Mouse (Mus musculus): ENCODE results near the gene Msmp. TPM values are rescaled to one million over a fixed set of nuclear protein-coding genes. Genes with fewer than 3 reads are reported as not detected.

The Msmp gene
- polyA plus RNA-seq, 1 experiment from 2014 or later: 1.5 TPM

DNA sequence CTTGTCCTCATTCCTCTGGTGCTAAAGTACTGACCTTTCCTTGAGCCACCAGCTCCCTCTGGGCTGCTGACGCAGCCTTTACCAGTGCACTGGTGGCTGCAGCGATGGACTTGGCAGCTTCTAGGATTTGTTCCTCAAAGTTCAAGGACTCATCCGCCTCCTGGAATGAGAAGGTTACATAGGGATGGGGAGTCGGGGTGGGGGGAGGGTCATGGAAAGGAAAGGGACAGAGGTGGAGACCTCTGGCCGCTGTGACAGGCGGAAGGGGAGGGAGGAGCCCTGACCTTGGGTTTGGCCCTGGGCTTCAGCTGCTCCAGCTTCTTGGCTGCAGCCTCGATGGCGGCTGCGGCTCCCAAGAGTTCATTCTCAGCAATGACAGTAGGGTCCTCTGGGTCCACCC, 51.0 kb downstream of the Msmp start:
- Histone ChIP-seq H3K4me3 (no peak overlapping the region), H3K4me2 (no peak overlapping the region), H3K27me3 (no peaks in the 10 kb centered on the region), H3K9me3 (no peaks in the 10 kb centered on the region), H3K9ac (no peak overlapping the region), H3K4me1 (no peaks in the 10 kb centered on the region), H3K27ac (no peak overlapping the region), H3K36me3 (peaks cover 75% of the 10 kb centered on the region)
- no peak for ATAC-seq (ENCODE audit: borderline replicate concordance, extremely low read depth, low FRiP score, low TSS enrichment)
- WGBS: 78% methylated on average over 9 of the region's 9 CpGs

Small RNA genes within 50 kb of the gene (microRNA-seq; reads per million reads assigned to microRNA genes)
- not detected for gene Gm25262

Other genes starting within 250 kb of the Msmp start
- gene Rusc2, start 202.5 kb downstream of the Msmp start, polyA plus RNA-seq (2015; fragmentation: Nextera tagmentation; extraction: Ambion mirVana): 13.0 and 14.0 TPM in 2 replicates
- gene Fam166b, start 155.4 kb downstream of the Msmp start, polyA plus RNA-seq (2015; fragmentation: Nextera tagmentation; extraction: Ambion mirVana): 0.14 and 0.25 TPM in 2 replicates
- 8.3 and 8.5 TPM in 2 replicates for gene Tesk1, start 142.6 kb downstream of the Msmp start, polyA plus RNA-seq (2015; fragmentation: Nextera tagmentation; extraction: Ambion mirVana)
- gene Cd72, start 129.9 kb downstream of the Msmp start, polyA plus RNA-seq (2015; fragmentation: Nextera tagmentation; extraction: Ambion mirVana): 1.8 and 3.1 TPM in 2 replicates
- gene Sit1, start 100.8 kb downstream of the Msmp start, polyA plus RNA-seq (2015; fragmentation: Nextera tagmentation; extraction: Ambion mirVana): 0.14 and 1.2 TPM in 2 replicates
- 67.4 and 70.1 TPM in 2 replicates for gene Ccdc107, start 91.6 kb downstream of the Msmp start, polyA plus RNA-seq (2015; fragmentation: Nextera tagmentation; extraction: Ambion mirVana)
- gene Arhgef39, start 84.8 kb downstream of the Msmp start, polyA plus RNA-seq (2015; fragmentation: Nextera tagmentation; extraction: Ambion mirVana): 48.8 and 54.0 TPM in 2 replicates
- gene Car9, start 77.5 kb downstream of the Msmp start, polyA plus RNA-seq (2015; fragmentation: Nextera tagmentation; extraction: Ambion mirVana): 4.7 and 6.1 TPM in 2 replicates
- gene Tpm2, start 60.7 kb downstream of the Msmp start, polyA plus RNA-seq (2015; fragmentation: Nextera tagmentation; extraction: Ambion mirVana): 198 and 216 TPM in 2 replicates
- 62.7 and 63.2 TPM in 2 replicates for gene Creb3, start 22.2 kb downstream of the Msmp start, polyA plus RNA-seq (2015; fragmentation: Nextera tagmentation; extraction: Ambion mirVana)
- gene Tln1, start 21.8 kb downstream of the Msmp start, polyA plus RNA-seq (2015; fragmentation: Nextera tagmentation; extraction: Ambion mirVana): 97.9 and 98.2 TPM in 2 replicates
- gene Rgp1, start 5.8 kb downstream of the Msmp start, polyA plus RNA-seq (2015; fragmentation: Nextera tagmentation; extraction: Ambion mirVana): 23.7 and 32.2 TPM in 2 replicates
- 19.0 and 21.1 TPM in 2 replicates for gene Gba2, start 5.6 kb downstream of the Msmp start, polyA plus RNA-seq (2015; fragmentation: Nextera tagmentation; extraction: Ambion mirVana)
- 9.6 and 10.6 TPM in 2 replicates for gene Npr2, start 47.4 kb upstream of the Msmp start, polyA plus RNA-seq (2015; fragmentation: Nextera tagmentation; extraction: Ambion mirVana)
- gene Spag8, start 69.1 kb upstream of the Msmp start, polyA plus RNA-seq (2015; fragmentation: Nextera tagmentation; extraction: Ambion mirVana): 3.9 TPM in 2 replicates
- gene Hint2, start 72.0 kb upstream of the Msmp start, polyA plus RNA-seq (2015; fragmentation: Nextera tagmentation; extraction: Ambion mirVana): 110 and 114 TPM in 2 replicates
- 4.2 and 4.9 TPM in 2 replicates for gene Tmem8b, start 84.5 kb upstream of the Msmp start, polyA plus RNA-seq (2015; fragmentation: Nextera tagmentation; extraction: Ambion mirVana)
- 2.1 and 2.3 TPM in 2 replicates for gene Fam221b, start 84.7 kb upstream of the Msmp start, polyA plus RNA-seq (2015; fragmentation: Nextera tagmentation; extraction: Ambion mirVana)
- gene Olfr70, start 116.3 kb upstream of the Msmp start, polyA plus RNA-seq (2015; fragmentation: Nextera tagmentation; extraction: Ambion mirVana): not detected in 2 replicates
- not detected in 2 replicates for gene Olfr71, start 125.8 kb upstream of the Msmp start, polyA plus RNA-seq (2015; fragmentation: Nextera tagmentation; extraction: Ambion mirVana)
- gene Hrct1, start 142.7 kb upstream of the Msmp start, polyA plus RNA-seq (2015; fragmentation: Nextera tagmentation; extraction: Ambion mirVana): 1.1 and 1.3 TPM in 2 replicates
- gene Spaar, start 145.5 kb upstream of the Msmp start, polyA plus RNA-seq (2015; fragmentation: Nextera tagmentation; extraction: Ambion mirVana): 0.48 and 0.62 TPM in 2 replicates
- not detected in 2 replicates for gene Olfr159, start 186.5 kb upstream of the Msmp start, polyA plus RNA-seq (2015; fragmentation: Nextera tagmentation; extraction: Ambion mirVana)
- gene Olfr156, start 239.4 kb upstream of the Msmp start, polyA plus RNA-seq (2015; fragmentation: Nextera tagmentation; extraction: Ambion mirVana): not detected in 2 replicates

Measured in lung, embryonic 15.5 days (tissue).